Mouse (Mus musculus) ES-E14 (cell line): ENCODE data around the gene Mgat4a. TPM values are rescaled to one million over a fixed set of nuclear protein-coding genes. Genes with fewer than 3 reads are reported as not detected.

Source experiments
- DNase-seq: peaks from one replicate; pipeline ENCODE4 v3.0.0-alpha.2; 2013; ENCODE audit warnings: low read depth, low spot score
- H3K27ac ChIP-seq: 2 replicates; pipeline ENCODE4 v1.5.1; 2012; ENCODE audit warnings: low read depth, mild to moderate bottlenecking, low read length, moderate library complexity, mixed read lengths; ENCODE audit not compliant: poor library complexity, insufficient read depth, severe bottlenecking
- H3K36me3 ChIP-seq: 2 replicates; pipeline ENCODE4 v1.6.1; 2012; ENCODE audit warnings: mild to moderate bottlenecking, low read length, moderate library complexity, mixed read lengths; ENCODE audit not compliant: control insufficient read depth, poor library complexity, insufficient read depth, severe bottlenecking
- H3K4me1 ChIP-seq, 2 experiments: fragments of 150-350 bp in 1 of 2; sonication (generic) in 1 of 2; 2 replicates each; pipeline ENCODE4 v1.6.1; 2012; ENCODE audit warnings: low read length in 2 of 2, mild to moderate bottlenecking in 1 of 2, mixed read lengths in 1 of 2; ENCODE audit not compliant: control insufficient read depth in 2 of 2, insufficient read depth in 2 of 2, poor library complexity in 1 of 2
- H3K4me3 ChIP-seq, 2 experiments: fragments of 150-350 bp in 1 of 2; sonication (generic) in 1 of 2; 2 replicates each; pipeline ENCODE4 v1.5.1; 2012; ENCODE audit warnings: low read length in 2 of 2, low read depth in 1 of 2, mild to moderate bottlenecking in 1 of 2, mixed read lengths in 1 of 2; ENCODE audit not compliant: insufficient read depth in 1 of 2, poor library complexity in 1 of 2, severe bottlenecking in 1 of 2
- H3K9ac ChIP-seq: 2 replicates; pipeline ENCODE4 v1.6.1; 2012; ENCODE audit warnings: low read depth, mild to moderate bottlenecking, low read length, mixed read lengths; ENCODE audit not compliant: poor library complexity, insufficient read depth, severe bottlenecking
- H3K9me3 ChIP-seq: fragments of 150-350 bp; sonication (generic); 2 replicates; pipeline ENCODE4 v1.6.1; 2012; ENCODE audit warnings: low read depth, mild to moderate bottlenecking, low read length; ENCODE audit not compliant: control insufficient read depth, insufficient read depth
- CHD2 ChIP-seq: IDR thresholded peaks from 2 replicates; pipeline ENCODE4 v1.6.1; 2014; ENCODE audit warnings: mild to moderate bottlenecking, low read depth, low read length, inconsistent platforms
- HCFC1 ChIP-seq: IDR thresholded peaks from 2 replicates; pipeline ENCODE4 v1.6.1; 2012; ENCODE audit warnings: low read length, inconsistent platforms, borderline replicate concordance; ENCODE audit not compliant: insufficient read depth
- MAFK ChIP-seq: IDR thresholded peaks from 2 replicates; pipeline ENCODE4 v1.6.1; 2014; ENCODE audit warnings: mild to moderate bottlenecking, low read depth, low read length, inconsistent platforms; ENCODE audit not compliant: insufficient read depth
- ZC3H11A ChIP-seq: IDR thresholded peaks from 2 replicates; pipeline ENCODE4 v1.6.1; 2012; ENCODE audit warnings: low read depth, mild to moderate bottlenecking, inconsistent platforms, low read length, borderline replicate concordance
- ZNF384 ChIP-seq: IDR thresholded peaks from 2 replicates; pipeline ENCODE4 v1.6.1; 2012; ENCODE audit warnings: low read depth, low read length, inconsistent platforms
- in situ Hi-C, 2 experiments: fragments of 600-800 bp; cut with MboI; formaldehyde crosslinking; loops; one replicate each; pipeline ENCODE4 v1.15.1; 2025; ENCODE audit warnings: low sequenced_read_pairs in 2 of 2, inconsistent platforms in 1 of 2; ENCODE audit not compliant: unreplicated experiment in 2 of 2
- total RNA-seq: library from RNA; depleted of rRNA; stranded (reverse); fragments of 300-350 nt; gene quantifications from 2 replicates; pipeline ENCODE4 v1.2.3, GENCODE M21; 2012

Mgat4a gene
- total RNA-seq, 1 experiment = 9.8 TPM

DNA sequence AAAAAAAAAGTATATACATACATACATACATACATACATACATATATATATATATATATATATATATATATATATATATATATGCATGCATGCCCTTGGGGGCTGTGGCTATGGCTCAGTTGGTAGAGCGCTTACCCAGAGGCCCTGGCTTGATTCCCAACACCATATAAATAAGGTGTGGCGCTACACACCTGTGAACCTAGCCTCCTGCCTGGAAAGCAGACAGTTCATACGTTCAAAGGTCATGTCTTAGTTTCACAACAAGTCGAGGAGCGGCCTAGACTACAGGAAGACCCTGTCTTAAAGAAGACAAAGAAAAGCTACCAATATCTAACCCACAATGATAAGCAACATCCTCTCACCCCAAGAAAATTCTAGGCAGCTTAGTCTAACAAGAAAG lies 18.7 kb downstream of the Mgat4a start:
- H3K4me1 ChIP-seq = peaks cover 0 to 7% of the 10 kb centered on the region in 2 experiments; a peak in 1 of 4 replicates
- H3K9ac ChIP-seq = no peak overlapping the region
- no peak overlapping the region for H3K4me3 ChIP-seq
- H3K36me3 ChIP-seq = no peaks in the 10 kb centered on the region
- no peak overlapping the region for H3K27ac ChIP-seq
- no peak for DNase-seq
- H3K9me3 ChIP-seq = no peaks in the 10 kb centered on the region
- in situ Hi-C loops = no loop called here
- TF ChIP-seq ZNF384 (no peak), CHD2 (no peak), MAFK (no peak), ZC3H11A (no peak), HCFC1 (no peak)

DNA sequence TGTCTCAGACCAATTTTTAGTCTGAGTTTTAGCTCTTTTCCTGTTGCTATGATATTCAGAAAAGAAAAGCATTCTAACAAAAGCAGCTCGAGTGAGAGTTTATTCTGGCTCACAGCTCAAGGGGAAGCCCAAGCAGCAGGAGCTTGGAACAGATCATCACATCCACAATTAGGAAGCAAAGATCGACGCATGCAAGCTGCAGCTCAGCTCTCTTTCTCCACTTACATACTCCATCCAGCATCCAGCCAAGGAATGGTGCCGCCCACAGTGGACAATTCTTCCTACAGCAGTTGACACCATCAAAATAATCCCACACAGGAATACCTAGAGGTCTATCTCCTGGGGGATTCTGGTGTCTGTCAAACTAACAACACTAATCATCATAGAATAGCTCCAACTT lies 22.0 kb downstream of the Mgat4a start:
- no peak for TF ChIP-seq ZNF384
- no peak for TF ChIP-seq MAFK
- TF ChIP-seq HCFC1 = no peak
- TF ChIP-seq ZC3H11A = no peak
- no peak for TF ChIP-seq CHD2
- H3K9me3 ChIP-seq = no peaks in the 10 kb centered on the region
- 0 out of 4 replicates have a peak, but pooled peaks cover 0 to 2% of the 10 kb centered on the region in 2 experiments for H3K4me1 ChIP-seq
- no peaks in the 10 kb centered on the region for H3K36me3 ChIP-seq
- in situ Hi-C loops = no loop called here
- no peak overlapping the region for H3K4me3 ChIP-seq
- no peak for DNase-seq
- H3K27ac ChIP-seq = no peak overlapping the region
- no peak overlapping the region for H3K9ac ChIP-seq

DNA sequence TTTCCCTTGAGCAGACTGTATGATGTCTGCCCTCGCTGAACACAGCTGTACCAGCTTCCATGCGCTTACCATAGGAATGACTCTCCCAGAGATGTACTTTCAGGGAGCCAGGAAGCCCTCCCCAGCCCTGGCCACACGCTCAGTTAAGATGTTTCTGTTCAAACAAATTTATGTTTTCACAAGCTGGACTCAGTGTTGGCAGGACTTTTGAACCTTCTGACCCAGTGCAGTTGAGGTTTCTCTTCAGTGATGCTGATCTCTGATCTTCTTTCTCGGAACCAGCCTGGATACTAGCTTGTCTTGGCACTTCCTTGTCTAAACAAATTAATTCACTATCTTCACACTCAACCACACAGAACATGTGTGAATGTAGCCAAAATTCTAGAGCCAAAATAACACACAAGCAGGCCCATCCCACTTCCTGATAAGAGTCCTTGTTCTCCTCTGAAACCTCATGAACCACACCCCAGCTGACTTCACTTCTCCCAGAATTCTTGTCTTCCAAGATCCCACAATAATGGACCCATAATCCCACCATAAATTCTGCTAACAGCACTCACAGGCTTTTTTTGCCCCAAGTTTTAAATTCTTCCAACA lies 22.6 kb downstream of the Mgat4a start:
- no peak overlapping the region for H3K27ac ChIP-seq
- H3K4me1 ChIP-seq = no peaks in the 10 kb centered on the region; a peak in 1 of 4 replicates
- H3K9ac ChIP-seq = no peak overlapping the region
- no peak for TF ChIP-seq MAFK
- no peak for TF ChIP-seq HCFC1
- TF ChIP-seq ZNF384 = no peak
- TF ChIP-seq CHD2 = no peak
- TF ChIP-seq ZC3H11A = no peak
- no peak overlapping the region for H3K4me3 ChIP-seq
- no peak for DNase-seq
- no peaks in the 10 kb centered on the region for H3K9me3 ChIP-seq
- H3K36me3 ChIP-seq = no peaks in the 10 kb centered on the region
- in situ Hi-C loops = no loop called here

DNA sequence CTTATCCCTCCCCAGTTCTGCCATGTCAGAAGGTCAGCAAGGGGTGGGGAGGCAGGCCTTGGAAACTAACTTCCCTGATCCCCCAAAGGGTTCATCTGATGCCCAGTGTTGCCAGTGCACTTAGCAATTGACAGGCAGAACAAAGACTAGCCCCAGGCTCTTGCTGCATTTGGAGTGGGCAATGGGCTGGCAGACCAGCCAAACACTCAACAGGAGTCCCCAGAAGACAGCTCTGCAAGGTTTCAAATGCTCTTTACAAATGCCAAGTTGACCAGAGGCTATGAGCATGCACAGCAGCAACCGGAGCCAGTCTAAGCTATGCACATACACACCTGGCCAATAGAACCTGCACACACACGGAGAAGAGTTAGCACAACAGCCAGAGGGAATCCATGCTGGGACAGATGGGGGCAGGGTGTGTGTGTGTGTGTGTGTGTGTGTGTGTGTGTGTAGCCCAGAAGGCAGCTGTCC lies 27.8 kb downstream of the Mgat4a start:
- in situ Hi-C loops = no loop called here

More for the DNA sequence above, 27.8 kb downstream of the Mgat4a start:
- no peaks in the 10 kb centered on the region for H3K36me3 ChIP-seq
- peaks cover 0 to 4% of the 10 kb centered on the region in 2 experiments; a peak in 2 of 4 replicates for H3K4me1 ChIP-seq
- H3K9me3 ChIP-seq = no peaks in the 10 kb centered on the region
- TF ChIP-seq CHD2 = no peak
- no peak for TF ChIP-seq MAFK
- no peak for TF ChIP-seq ZC3H11A
- TF ChIP-seq HCFC1 = no peak
- TF ChIP-seq ZNF384 = no peak
- DNase-seq = no peak
- no peak overlapping the region for H3K27ac ChIP-seq
- no peak overlapping the region for H3K9ac ChIP-seq
- no peak overlapping the region for H3K4me3 ChIP-seq
